Mouse (Mus musculus) liver, embryonic 14.5 days (tissue): ENCODE measurements at regions not wholly inside any gene's neighbourhood (a gene's known extent, or its start where the extent isn't known, plus 50 kb on each side); places are given as distances from the start of the nearest gene placed in this dataset.

ENCODE experiments used
- CTCF ChIP-seq: IDR thresholded peaks from 2 replicates; pipeline ENCODE4 v1.5.1; 2016; ENCODE audit warnings: antibody characterized with exemption, low read depth, control low read depth
- EP300 ChIP-seq: IDR thresholded peaks from 2 replicates; pipeline ENCODE4 v1.6.1; 2016; ENCODE audit warnings: antibody characterized with exemption, low read depth

DNA sequence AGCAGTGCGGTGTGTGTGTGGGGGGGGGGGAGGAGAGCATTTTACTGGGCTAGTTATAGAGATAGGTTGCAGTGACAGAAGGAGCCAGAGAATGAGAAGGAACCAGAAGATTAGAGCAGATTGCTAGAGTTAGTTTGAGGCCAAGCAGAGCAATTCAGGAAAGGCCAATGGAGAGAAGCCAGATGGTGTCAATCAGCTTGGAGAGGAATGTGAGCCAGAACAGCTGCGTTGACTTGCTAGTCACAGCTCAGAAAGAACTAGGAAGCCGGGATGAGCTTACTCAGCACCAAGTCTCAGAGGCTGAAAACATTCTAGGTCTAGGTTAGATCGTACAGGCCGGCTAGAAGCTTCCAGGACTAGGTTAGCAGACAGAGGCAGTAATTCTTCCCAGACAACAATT, 140.6 kb downstream of the Sp3 start:
- TF ChIP-seq EP300 (no peak), CTCF (no peak)
